Mouse (Mus musculus): ENCODE measurements around the gene Fam189a2.

Fam189a2 gene

GRCm38 (mm10) chr19:23970374-23970773, 60.4 kb downstream of the Fam189a2 start:
- no peak for DNase-seq

GRCm38 (mm10) chr19:23968862-23969225, 62.0 kb downstream of the Fam189a2 start:
- DNase-seq = no peak

GRCm38 (mm10) chr19:23968125-23968861, 62.5 kb downstream of the Fam189a2 start:
- DNase-seq = no peak

GRCm38 (mm10) chr19:23967156-23967555, 63.7 kb downstream of the Fam189a2 start:
- DNase-seq = peak; percentile 63 to 79

- no peak for DNase-seq
These were observed 64.4 kb downstream of the Fam189a2 start for GRCm38 (mm10) chr19:23966376-23966775.

GRCm38 (mm10) chr19:23964401-23964910, 66.4 kb downstream of the Fam189a2 start:
- no peak for DNase-seq

GRCm38 (mm10) chr19:23961516-23961915, 69.3 kb downstream of the Fam189a2 start:
- DNase-seq = peak; percentile 78 to 88

- no peak for DNase-seq
These were observed 69.9 kb downstream of the Fam189a2 start for GRCm38 (mm10) chr19:23960831-23961447.

GRCm38 (mm10) chr19:23960275-23960674, 70.5 kb downstream of the Fam189a2 start:
- peak in 1 of 2 experiments; percentile 52 for DNase-seq

- DNase-seq = no peak
These were observed 70.9 kb downstream of the Fam189a2 start for GRCm38 (mm10) chr19:23959870-23960269.

- no peak for DNase-seq
These were observed 71.9 kb downstream of the Fam189a2 start for GRCm38 (mm10) chr19:23958925-23959324.

- DNase-seq = no peak
These were observed 73.3 kb downstream of the Fam189a2 start for GRCm38 (mm10) chr19:23957563-23957962.

- DNase-seq = no peak
These were observed 74.4 kb downstream of the Fam189a2 start for GRCm38 (mm10) chr19:23956299-23956975.

GRCm38 (mm10) chr19:23955461-23955860, 75.4 kb downstream of the Fam189a2 start:
- DNase-seq = no peak

GRCm38 (mm10) chr19:23948301-23949000, 82.4 kb downstream of the Fam189a2 start:
- no peak for DNase-seq

- DNase-seq = no peak
These were observed 82.9 kb downstream of the Fam189a2 start for GRCm38 (mm10) chr19:23947871-23948270.

- DNase-seq = no peak
These were observed 84.1 kb downstream of the Fam189a2 start for GRCm38 (mm10) chr19:23946751-23947150.

GRCm38 (mm10) chr19:23946026-23946685, 84.7 kb downstream of the Fam189a2 start:
- no peak for DNase-seq

GRCm38 (mm10) chr19:23942886-23943285, 87.9 kb downstream of the Fam189a2 start:
- peak; percentile 54 to 71 for DNase-seq

- DNase-seq = no peak
These were observed 89.3 kb downstream of the Fam189a2 start for GRCm38 (mm10) chr19:23941422-23941949.

- DNase-seq = no peak
These were observed 100.0 kb downstream of the Fam189a2 start for GRCm38 (mm10) chr19:23930826-23931225.

- DNase-seq = peak; percentile 62 to 66
These were observed 105.3 kb downstream of the Fam189a2 start for GRCm38 (mm10) chr19:23925541-23925940.
